Mouse (Mus musculus): ENCODE results near the gene Nectin1. TPM values are rescaled to one million over a fixed set of nuclear protein-coding genes. Genes with fewer than 3 reads are reported as not detected.

The Nectin1 gene
- polyA plus RNA-seq, 2 experiments: 1.1 to 1.2 TPM

GRCm38 (mm10) chr9:43732671-43733070 lies 11.1 kb upstream of the Nectin1 start:
- DNase-seq (ENCODE audit: low read depth in 3 of 3, low spot score in 3 of 3) (no peak), ATAC-seq (ENCODE audit: insufficient read depth) (no peak)
- no peak overlapping the region for H3K27ac ChIP-seq
- H3K4me2 ChIP-seq (ENCODE audit: low read depth): no peak overlapping the region
- no peaks in the 10 kb centered on the region for H3K27me3 ChIP-seq (ENCODE audit: control insufficient read depth, insufficient read depth, low read length)
- 38% methylated on average over 8 of the region's 8 CpGs for WGBS (ENCODE audit: insufficient replicate concordance)
- TF ChIP-seq CTCF (IDR thresholded peaks at IDR 0.05; ENCODE audit: low read depth) (no peak), EP300 (IDR thresholded peaks at IDR 0.05; ENCODE audit: low read depth) (no peak)
- H3K36me3 ChIP-seq (replicated peaks; ENCODE audit: control insufficient read depth, insufficient read depth, low read depth): no peaks in the 10 kb centered on the region
- no peak overlapping the region for H3K9ac ChIP-seq (replicated peaks)
- no peak overlapping the region for H3K4me3 ChIP-seq (ENCODE audit: insufficient read depth in 1 of 2, low read depth in 2 of 2, low read length in 2 of 2)
- no peaks in the 10 kb centered on the region; a peak in 1 of 4 replicates for H3K4me1 ChIP-seq (replicated peaks; ENCODE audit: control insufficient read depth in 2 of 2, insufficient read depth in 2 of 2, low read length in 1 of 2)
- no peaks in the 10 kb centered on the region for H3K9me3 ChIP-seq (ENCODE audit: control insufficient read depth, low read length)

GRCm38 (mm10) chr9:43734952-43735351 lies 8.8 kb upstream of the Nectin1 start:
- no peak for DNase-seq (ENCODE audit: low read depth in 3 of 3, low spot score in 3 of 3)
- H3K27me3 ChIP-seq (ENCODE audit: control insufficient read depth, insufficient read depth, low read length): no peaks in the 10 kb centered on the region; the same call in 1 of the 2 replicates

GRCm38 (mm10) chr9:43736046-43736730 lies 7.6 kb upstream of the Nectin1 start:
- no peaks in the 10 kb centered on the region for H3K36me3 ChIP-seq (replicated peaks; ENCODE audit: control insufficient read depth, insufficient read depth, low read depth)
- TF ChIP-seq EP300 (IDR thresholded peaks at IDR 0.05; ENCODE audit: low read depth) (no peak), CTCF (IDR thresholded peaks at IDR 0.05; ENCODE audit: low read depth) (no peak)
- H3K9ac ChIP-seq (replicated peaks): no peak overlapping the region
- H3K4me1 ChIP-seq (replicated peaks; ENCODE audit: control insufficient read depth in 2 of 2, insufficient read depth in 2 of 2, low read length in 1 of 2): no peaks in the 10 kb centered on the region; a peak in 1 of 4 replicates
- H3K27ac ChIP-seq: no peak overlapping the region
- ATAC-seq (ENCODE audit: insufficient read depth) (no peak), DNase-seq (ENCODE audit: low read depth in 3 of 3, low spot score in 3 of 3) (no peak)
- no peaks in the 10 kb centered on the region for H3K9me3 ChIP-seq (ENCODE audit: control insufficient read depth, low read length)
- no peaks in the 10 kb centered on the region; the same call in 1 of the 2 replicates for H3K27me3 ChIP-seq (ENCODE audit: control insufficient read depth, insufficient read depth, low read length)
- no peak overlapping the region for H3K4me2 ChIP-seq (ENCODE audit: low read depth)
- WGBS (ENCODE audit: insufficient replicate concordance): 72% methylated on average over 9 of the region's 9 CpGs
- H3K4me3 ChIP-seq (ENCODE audit: insufficient read depth in 1 of 2, low read depth in 2 of 2, low read length in 2 of 2): no peak overlapping the region

More at GRCm38 (mm10) chr9:43734952-43735351, 8.8 kb upstream of the Nectin1 start:
- H3K4me3 ChIP-seq (ENCODE audit: insufficient read depth in 1 of 2, low read depth in 2 of 2, low read length in 2 of 2): no peak overlapping the region
- no peaks in the 10 kb centered on the region for H3K9me3 ChIP-seq (ENCODE audit: control insufficient read depth, low read length)
- H3K27ac ChIP-seq: no peak overlapping the region
- H3K4me2 ChIP-seq (ENCODE audit: low read depth): no peak overlapping the region
- no peaks in the 10 kb centered on the region; a peak in 1 of 4 replicates for H3K4me1 ChIP-seq (replicated peaks; ENCODE audit: control insufficient read depth in 2 of 2, insufficient read depth in 2 of 2, low read length in 1 of 2)
- H3K36me3 ChIP-seq (replicated peaks; ENCODE audit: control insufficient read depth, insufficient read depth, low read depth): no peaks in the 10 kb centered on the region
- H3K9ac ChIP-seq (replicated peaks): no peak overlapping the region
- TF ChIP-seq EP300 (IDR thresholded peaks at IDR 0.05; ENCODE audit: low read depth) (no peak), CTCF (IDR thresholded peaks at IDR 0.05; ENCODE audit: low read depth) (no peak)
- no peak for ATAC-seq (ENCODE audit: insufficient read depth)

GRCm38 (mm10) chr9:43737331-43737730 lies 6.5 kb upstream of the Nectin1 start:
- 37% methylated on average over 3 of the region's 3 CpGs for WGBS (ENCODE audit: insufficient replicate concordance)
- no peak overlapping the region for H3K4me2 ChIP-seq (ENCODE audit: low read depth)
- DNase-seq (ENCODE audit: low read depth in 3 of 3, low spot score in 3 of 3) (no peak), ATAC-seq (ENCODE audit: insufficient read depth) (no peak)
- H3K4me1 ChIP-seq (replicated peaks; ENCODE audit: control insufficient read depth in 2 of 2, insufficient read depth in 2 of 2, low read length in 1 of 2): no peaks in the 10 kb centered on the region; a peak in 1 of 4 replicates
- no peaks in the 10 kb centered on the region for H3K9me3 ChIP-seq (ENCODE audit: control insufficient read depth, low read length)
- H3K4me3 ChIP-seq (ENCODE audit: insufficient read depth in 1 of 2, low read depth in 2 of 2, low read length in 2 of 2): no peak overlapping the region
- no peak overlapping the region for H3K27ac ChIP-seq
- no peaks in the 10 kb centered on the region for H3K36me3 ChIP-seq (replicated peaks; ENCODE audit: control insufficient read depth, insufficient read depth, low read depth)
- TF ChIP-seq CTCF (IDR thresholded peaks at IDR 0.05; ENCODE audit: low read depth): no peak
- no peak for TF ChIP-seq EP300 (IDR thresholded peaks at IDR 0.05; ENCODE audit: low read depth)
- H3K9ac ChIP-seq (replicated peaks): no peak overlapping the region
- no peaks in the 10 kb centered on the region; the same call in 1 of the 2 replicates for H3K27me3 ChIP-seq (ENCODE audit: control insufficient read depth, insufficient read depth, low read length)

GRCm38 (mm10) chr9:43737871-43738292 lies 5.9 kb upstream of the Nectin1 start:
- no peaks in the 10 kb centered on the region; a peak in 1 of 4 replicates for H3K4me1 ChIP-seq (replicated peaks; ENCODE audit: control insufficient read depth in 2 of 2, insufficient read depth in 2 of 2, low read length in 1 of 2)
- no peaks in the 10 kb centered on the region for H3K36me3 ChIP-seq (replicated peaks; ENCODE audit: control insufficient read depth, insufficient read depth, low read depth)
- 5% methylated on average over 12 of the region's 12 CpGs for WGBS (ENCODE audit: insufficient replicate concordance)
- no peak for TF ChIP-seq EP300 (IDR thresholded peaks at IDR 0.05; ENCODE audit: low read depth)
- TF ChIP-seq CTCF (IDR thresholded peaks at IDR 0.05; ENCODE audit: low read depth): no peak
- H3K9ac ChIP-seq (replicated peaks): no peak overlapping the region
- no peaks in the 10 kb centered on the region; the same call in 1 of the 2 replicates for H3K27me3 ChIP-seq (ENCODE audit: control insufficient read depth, insufficient read depth, low read length)
- H3K4me2 ChIP-seq (ENCODE audit: low read depth): no peak overlapping the region
- ATAC-seq (ENCODE audit: insufficient read depth): no peak
- H3K9me3 ChIP-seq (ENCODE audit: control insufficient read depth, low read length): no peaks in the 10 kb centered on the region
- H3K27ac ChIP-seq: no peak overlapping the region
- DNase-seq (ENCODE audit: low read depth in 3 of 3, low spot score in 3 of 3): no peak
- H3K4me3 ChIP-seq (ENCODE audit: insufficient read depth in 1 of 2, low read depth in 2 of 2, low read length in 2 of 2): no peak overlapping the region

Measured in liver, embryonic 14.5 days (tissue).